Mouse (Mus musculus) cerebellum, adult 2 months (tissue): Measurements from ENCODE around the gene Irf2bp1. TPM values are rescaled to one million over a fixed set of nuclear protein-coding genes. Genes with fewer than 3 reads are reported as not detected.

ENCODE experiments used
- DNase-seq, 2 experiments: peaks; one replicate each; pipeline ENCODE4 v3.0.0; 2021
- H3K27ac ChIP-seq: fragments of 200-500 bp; 2 replicates; pipeline ENCODE4 v1.5.1; 2012; ENCODE audit warnings: low read length, control low read depth, inconsistent platforms; ENCODE audit not compliant: insufficient read depth
- H3K27me3 ChIP-seq: fragments of 200-500 bp; 2 replicates; pipeline ENCODE4 v1.6.1; 2012; ENCODE audit warnings: inconsistent platforms, mild to moderate bottlenecking, low read length, moderate library complexity; ENCODE audit not compliant: control insufficient read depth, insufficient read depth
- H3K4me1 ChIP-seq: fragments of 200-500 bp; 2 replicates; pipeline ENCODE4 v1.6.1; 2011; ENCODE audit warnings: low read length; ENCODE audit not compliant: control insufficient read depth, insufficient read depth
- H3K4me3 ChIP-seq: fragments of 200-500 bp; replicated peaks from 2 replicates; pipeline ENCODE3; 2011; ENCODE audit warnings: mild to moderate bottlenecking, low read depth, low read length, control low read depth; ENCODE audit not compliant: insufficient read depth
- CTCF ChIP-seq: fragments of 200-500 bp; IDR thresholded peaks from 2 replicates; pipeline ENCODE4 v1.5.1; 2011; ENCODE audit warnings: low read depth, mild to moderate bottlenecking, control low read depth, low read length, moderate library complexity, borderline replicate concordance; ENCODE audit not compliant: insufficient read depth
- POLR2A ChIP-seq: fragments of 200-500 bp; IDR thresholded peaks from 2 replicates; pipeline ENCODE4 v1.6.1; 2011; ENCODE audit warnings: low read length, control low read depth, borderline replicate concordance; ENCODE audit not compliant: insufficient read depth
- WGBS: fragments of 180-500 bp; shearing (Covaris S2); methylation state at CpG from one replicate; pipeline ENCODE4 v1.1.7; 2018; 5-methylcytosine and 5-hydroxymethylcytosine counted together
- polyA plus RNA-seq: library from polyadenylated mRNA; depleted of rRNA; stranded (reverse); fragments of >200 nt; gene quantifications from 2 replicates; pipeline ENCODE4 v1.2.3, GENCODE M21; 2012

The Irf2bp1 gene
- polyA plus RNA-seq, 1 experiment = 37.7 TPM

GRCm38 (mm10) chr7:19024096-19024506 is 20.3 kb downstream of the Irf2bp1 start, which contains the start of gene Sympk:
Gene Sympk (plus strand): TSS chr7:19024377.
- Histone ChIP-seq H3K27me3 (peaks cover 3% of the 10 kb centered on the region; the same call in 1 of the 2 replicates), H3K27ac (no peak within 1 kb of the TSS), H3K4me1 (no peaks in the 10 kb centered on the region), H3K4me3 (peak within 1 kb of the TSS; percentile 59)
- DNase-seq = peak; percentile 93 to 96
- WGBS = under 1% methylated on average over 49 of the region's 50 CpGs
- TF ChIP-seq POLR2A (peak; percentile 56; the same call in 1 of the 2 replicates), CTCF (no peak)

GRCm38 (mm10) chr7:19024581-19025255 is 20.9 kb downstream of the Irf2bp1 start:
- Histone ChIP-seq H3K4me1 (no peaks in the 10 kb centered on the region), H3K27me3 (peaks cover 3% of the 10 kb centered on the region; the same call in 1 of the 2 replicates), H3K27ac (no peak overlapping the region), H3K4me3 (peak overlapping the region; percentile 59)
- DNase-seq = peak in 1 of 2 experiments; percentile 38
- TF ChIP-seq CTCF = no peak
- no peak for TF ChIP-seq POLR2A
- WGBS = 1% methylated on average over 36 of the region's 36 CpGs

GRCm38 (mm10) chr7:19028067-19028466 is 24.2 kb downstream of the Irf2bp1 start:
- H3K27ac ChIP-seq = no peak overlapping the region
- DNase-seq = no peak
- no peaks in the 10 kb centered on the region; the same call in 1 of the 2 replicates for H3K4me1 ChIP-seq
- TF ChIP-seq CTCF (no peak), POLR2A (no peak)
- no peak overlapping the region for H3K4me3 ChIP-seq
- H3K27me3 ChIP-seq = peaks cover 2% of the 10 kb centered on the region; the same call in 1 of the 2 replicates

GRCm38 (mm10) chr7:19029084-19029653 is 25.3 kb downstream of the Irf2bp1 start:
- Histone ChIP-seq H3K4me1 (no peaks in the 10 kb centered on the region; the same call in 1 of the 2 replicates), H3K27me3 (no peaks in the 10 kb centered on the region), H3K4me3 (no peak overlapping the region), H3K27ac (no peak overlapping the region)
- peak in 1 of 2 experiments; percentile 54 for DNase-seq
- TF ChIP-seq POLR2A (no peak), CTCF (peak; percentile 79)
- WGBS = 57% methylated on average over 6 of the region's 6 CpGs

- Histone ChIP-seq H3K4me3 (no peak overlapping the region), H3K4me1 (no peaks in the 10 kb centered on the region; the same call in 1 of the 2 replicates), H3K27me3 (no peaks in the 10 kb centered on the region), H3K27ac (no peak overlapping the region)
- WGBS = 27% methylated on average over 4 of the region's 4 CpGs
- no peak for DNase-seq
- no peak for TF ChIP-seq POLR2A
Observed at GRCm38 (mm10) chr7:19031641-19032040, 27.8 kb downstream of the Irf2bp1 start.

GRCm38 (mm10) chr7:19044616-19045015 is 40.8 kb downstream of the Irf2bp1 start:
- no peak for TF ChIP-seq CTCF
- no peak for TF ChIP-seq POLR2A

GRCm38 (mm10) chr7:19046286-19047069 is 42.6 kb downstream of the Irf2bp1 start:
- H3K27ac ChIP-seq = no peak overlapping the region
- 54% methylated on average over 11 of the region's 11 CpGs for WGBS
- H3K4me1 ChIP-seq = peaks cover 18% of the 10 kb centered on the region
- H3K27me3 ChIP-seq = no peaks in the 10 kb centered on the region
- TF ChIP-seq CTCF = 0 out of 2 replicates have a peak, but pooled peaks have one; percentile 16
- no peak for TF ChIP-seq POLR2A
- peak; percentile 75 to 89 for DNase-seq
- H3K4me3 ChIP-seq = no peak overlapping the region

More at GRCm38 (mm10) chr7:19044616-19045015, 40.8 kb downstream of the Irf2bp1 start:
- no peak overlapping the region for H3K4me3 ChIP-seq
- no peak overlapping the region for H3K27ac ChIP-seq
- no peaks in the 10 kb centered on the region for H3K27me3 ChIP-seq
- WGBS = 98% methylated on average over 6 of the region's 6 CpGs
- no peak for DNase-seq
- peaks cover 18% of the 10 kb centered on the region for H3K4me1 ChIP-seq

GRCm38 (mm10) chr7:19048006-19048527 is 44.2 kb downstream of the Irf2bp1 start:
- TF ChIP-seq CTCF = no peak
- no peak for TF ChIP-seq POLR2A
- Histone ChIP-seq H3K27ac (no peak overlapping the region), H3K4me1 (peaks cover 18% of the 10 kb centered on the region), H3K27me3 (no peaks in the 10 kb centered on the region), H3K4me3 (no peak overlapping the region)
- WGBS = 80% methylated on average over 14 of the region's 14 CpGs
- no peak for DNase-seq
